Mouse (Mus musculus): Measurements from ENCODE around the gene Napa. TPM values are rescaled to one million over a fixed set of nuclear protein-coding genes. Genes with fewer than 3 reads are reported as not detected.

The Napa gene
- polyA plus RNA-seq, 1 experiment from 2014 or later = 196 TPM

Other genes starting within 250 kb of the Napa start
- gene Crx, start 218.5 kb upstream of the Napa start, polyA plus RNA-seq (2015; fragmentation: Nextera tagmentation; extraction: Ambion mirVana) = 0.10 and 0.43 TPM in 2 replicates
- gene Crxos, start 215.8 kb upstream of the Napa start, polyA plus RNA-seq (2015; fragmentation: Nextera tagmentation; extraction: Ambion mirVana) = 0.34 and 0.81 TPM in 2 replicates
- 1,286 and 1,320 TPM in 2 replicates for gene Selenow, start 176.1 kb upstream of the Napa start, polyA plus RNA-seq (2015; fragmentation: Nextera tagmentation; extraction: Ambion mirVana)
- gene Nop53, start 152.4 kb upstream of the Napa start, polyA plus RNA-seq (2015; fragmentation: Nextera tagmentation; extraction: Ambion mirVana) = 140 and 151 TPM in 2 replicates
- 3.3 and 4.7 TPM in 2 replicates for gene Ehd2, start 130.9 kb upstream of the Napa start, polyA plus RNA-seq (2015; fragmentation: Nextera tagmentation; extraction: Ambion mirVana)
- 7.9 and 10.2 TPM in 2 replicates for gene Bicra, start 50.5 kb upstream of the Napa start, polyA plus RNA-seq (2015; fragmentation: Nextera tagmentation; extraction: Ambion mirVana)
- not detected in 2 replicates for gene Zfp541, start 36.6 kb upstream of the Napa start, polyA plus RNA-seq (2015; fragmentation: Nextera tagmentation; extraction: Ambion mirVana)
- 39.6 and 41.2 TPM in 2 replicates for gene Kptn, start 21.4 kb downstream of the Napa start, polyA plus RNA-seq (2015; fragmentation: Nextera tagmentation; extraction: Ambion mirVana)
- gene Slc8a2, start 31.4 kb downstream of the Napa start, polyA plus RNA-seq (2015; fragmentation: Nextera tagmentation; extraction: Ambion mirVana) = 0.66 and 1.1 TPM in 2 replicates
- 158 and 160 TPM in 2 replicates for gene Meis3, start 76.6 kb downstream of the Napa start, polyA plus RNA-seq (2015; fragmentation: Nextera tagmentation; extraction: Ambion mirVana)
- 15.6 and 16.8 TPM in 2 replicates for gene Dhx34, start 123.6 kb downstream of the Napa start, polyA plus RNA-seq (2015; fragmentation: Nextera tagmentation; extraction: Ambion mirVana)
- 0.05 TPM in 1 of 2 replicates, not detected in the other for gene C5ar2, start 145.7 kb downstream of the Napa start, polyA plus RNA-seq (2015; fragmentation: Nextera tagmentation; extraction: Ambion mirVana)
- 1.0 and 1.5 TPM in 2 replicates for gene C5ar1, start 161.1 kb downstream of the Napa start, polyA plus RNA-seq (2015; fragmentation: Nextera tagmentation; extraction: Ambion mirVana)
- gene Inafm1, start 175.2 kb downstream of the Napa start, polyA plus RNA-seq (2015; fragmentation: Nextera tagmentation; extraction: Ambion mirVana) = 22.3 and 27.3 TPM in 2 replicates
- gene Ccdc9, start 188.3 kb downstream of the Napa start, polyA plus RNA-seq (2015; fragmentation: Nextera tagmentation; extraction: Ambion mirVana) = 22.5 and 39.4 TPM in 2 replicates
- gene Bbc3, start 209.9 kb downstream of the Napa start, polyA plus RNA-seq (2015; fragmentation: Nextera tagmentation; extraction: Ambion mirVana) = 23.1 and 25.5 TPM in 2 replicates